Mouse (Mus musculus) embryonic fibroblast, embryonic 13.5 days (primary cell): Measurements from ENCODE around the gene Casz1. TPM values are rescaled to one million over a fixed set of nuclear protein-coding genes. Genes with fewer than 3 reads are reported as not detected.

Experiments used
- H3K27ac ChIP-seq: 2 replicates; pipeline ENCODE4 v1.5.1; 2012; ENCODE audit warnings: low read length, control low read depth, inconsistent platforms; ENCODE audit not compliant: insufficient read depth
- H3K4me1 ChIP-seq: 2 replicates; pipeline ENCODE4 v1.6.1; 2011; ENCODE audit warnings: low read length; ENCODE audit not compliant: control insufficient read depth, insufficient read depth
- H3K4me3 ChIP-seq: 2 replicates; pipeline ENCODE4 v1.5.1; 2011; ENCODE audit warnings: mild to moderate bottlenecking, control low read depth, low read length; ENCODE audit not compliant: insufficient read depth
- CTCF ChIP-seq: IDR thresholded peaks from 2 replicates; pipeline ENCODE4 v1.5.1; 2011; ENCODE audit warnings: mild to moderate bottlenecking, control low read depth, low read length, moderate library complexity, borderline replicate concordance; ENCODE audit not compliant: insufficient read depth
- POLR2A ChIP-seq: IDR thresholded peaks from 2 replicates; pipeline ENCODE4 v1.6.1; 2011; ENCODE audit warnings: low read depth, mild to moderate bottlenecking, control low read depth, low read length, moderate library complexity
- polyA plus RNA-seq: library from polyadenylated mRNA; stranded (reverse); fragments of >200 nt; gene quantifications from 2 replicates; pipeline ENCODE4 v1.2.4, GENCODE M21; 2011; ENCODE audit warnings: low read depth; ENCODE audit not compliant: missing spikeins, insufficient read length

The Casz1 gene
- polyA plus RNA-seq, 1 experiment: not detected

GRCm38 (mm10) chr4:148961081-148961480 lies 156.9 kb downstream of the Casz1 start:
- Histone ChIP-seq H3K4me1 (no peaks in the 10 kb centered on the region; the same call in 1 of the 2 replicates), H3K4me3 (no peak overlapping the region), H3K27ac (no peak overlapping the region)
- no peak for TF ChIP-seq CTCF
- TF ChIP-seq POLR2A: no peak

DNA sequence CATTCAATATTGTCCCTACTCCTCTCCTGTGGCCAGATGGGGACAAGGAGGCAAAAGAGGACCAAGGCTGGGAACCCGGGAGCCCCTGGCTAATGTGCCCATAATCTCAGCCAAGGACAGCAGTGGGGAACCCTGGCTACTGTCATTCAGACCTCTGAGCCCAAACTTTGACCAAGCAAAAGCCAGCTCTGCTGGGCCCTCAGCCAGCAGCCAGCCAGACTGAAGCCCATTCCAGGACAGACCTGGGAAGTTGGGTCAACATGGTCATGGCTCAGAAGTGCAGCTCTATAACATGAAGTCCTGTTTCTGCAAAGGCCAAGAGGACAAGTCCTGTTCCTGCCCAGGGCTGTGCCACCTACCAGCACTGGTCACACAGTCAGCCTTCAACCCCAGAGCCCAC lies 157.9 kb downstream of the Casz1 start:
- TF ChIP-seq CTCF (no peak), POLR2A (no peak)
- H3K4me1 ChIP-seq: no peaks in the 10 kb centered on the region; the same call in 1 of the 2 replicates
- no peak overlapping the region for H3K4me3 ChIP-seq
- H3K27ac ChIP-seq: no peak overlapping the region

DNA sequence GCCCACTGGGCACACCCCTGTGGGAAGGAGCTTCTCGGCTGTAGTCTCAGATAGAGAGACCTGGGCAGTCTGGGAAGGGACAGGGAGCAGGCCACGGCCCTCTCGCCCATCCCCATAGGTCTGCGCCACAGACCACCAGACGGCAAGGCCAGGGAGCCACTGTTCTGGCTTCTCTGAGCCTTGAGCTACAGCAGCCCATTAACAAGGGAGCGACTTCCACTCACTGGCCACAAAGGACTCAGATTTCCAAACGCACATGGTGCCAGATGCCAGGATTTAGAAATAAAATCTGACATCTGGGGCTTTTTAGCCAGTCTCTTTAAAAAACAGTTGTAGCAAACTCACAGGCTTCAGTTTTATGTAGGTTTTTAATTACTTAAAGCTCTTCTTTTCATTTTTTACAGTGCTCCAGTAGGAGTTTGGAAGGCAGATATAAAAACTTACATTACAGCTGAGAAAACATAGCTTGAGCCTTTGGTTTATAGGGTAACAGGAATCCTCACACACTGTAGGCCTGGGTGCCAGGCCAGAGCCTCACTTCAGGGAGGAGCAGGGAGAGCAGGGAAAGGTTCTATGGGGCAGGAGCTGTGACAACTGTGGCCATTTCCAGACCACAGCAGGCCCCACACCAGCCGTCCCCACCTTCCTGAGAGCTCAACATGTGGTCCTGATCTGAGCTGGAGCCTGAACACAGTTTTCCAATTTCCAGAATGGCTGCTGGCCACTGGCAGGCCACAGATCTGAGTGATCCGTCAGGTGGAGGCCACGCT lies 160.5 kb downstream of the Casz1 start:
- no peaks in the 10 kb centered on the region; the same call in 1 of the 2 replicates for H3K4me1 ChIP-seq
- no peak overlapping the region for H3K27ac ChIP-seq
- TF ChIP-seq CTCF: no peak
- TF ChIP-seq POLR2A: no peak
- H3K4me3 ChIP-seq: no peak overlapping the region

GRCm38 (mm10) chr4:148966132-148966531 lies 161.9 kb downstream of the Casz1 start:
- H3K4me1 ChIP-seq: no peaks in the 10 kb centered on the region
- no peak overlapping the region for H3K4me3 ChIP-seq
- TF ChIP-seq POLR2A: no peak
- no peak for TF ChIP-seq CTCF
- H3K27ac ChIP-seq: no peak overlapping the region

DNA sequence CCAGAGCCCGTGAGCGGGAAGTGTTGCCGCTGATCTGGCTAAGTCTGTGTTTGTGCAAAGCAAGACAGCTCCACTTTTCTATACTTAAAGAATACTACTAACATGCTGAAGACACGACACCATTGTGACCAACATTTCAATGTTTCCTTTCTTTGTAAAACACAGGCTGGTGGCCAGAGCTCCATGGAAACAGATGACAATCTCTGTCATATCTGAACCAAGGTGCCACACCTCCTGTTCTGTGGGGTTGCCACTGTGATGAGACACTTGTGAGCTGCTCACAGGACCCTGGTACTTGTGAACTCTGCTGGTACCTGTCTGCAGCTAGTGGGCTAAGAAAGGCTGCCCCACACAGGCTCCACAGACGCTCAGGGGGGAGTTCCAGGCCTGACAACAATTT lies 164.6 kb downstream of the Casz1 start:
- Histone ChIP-seq H3K4me1 (no peaks in the 10 kb centered on the region), H3K4me3 (no peak overlapping the region), H3K27ac (no peak overlapping the region)
- no peak for TF ChIP-seq CTCF
- TF ChIP-seq POLR2A: no peak

DNA sequence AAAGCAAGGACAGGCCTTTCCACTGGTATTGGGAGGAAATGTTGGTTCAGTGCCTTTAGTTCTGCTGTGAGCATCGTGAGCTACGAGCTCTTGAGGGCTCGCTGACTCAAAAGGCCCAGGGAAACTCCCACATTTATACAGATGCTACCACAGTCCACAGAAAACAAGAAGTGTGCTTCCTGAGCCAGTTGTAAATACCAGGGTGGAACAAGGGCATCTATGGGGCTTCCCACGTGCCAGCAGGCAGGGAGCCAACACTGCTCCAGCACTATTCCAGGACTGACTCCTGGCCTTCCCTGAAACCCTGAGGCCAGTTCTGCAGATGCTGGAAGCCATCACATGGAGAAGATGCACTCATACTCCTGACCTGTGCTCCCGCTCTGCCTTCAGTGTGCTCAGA lies 165.4 kb downstream of the Casz1 start:
- H3K4me1 ChIP-seq: no peaks in the 10 kb centered on the region
- no peak overlapping the region for H3K27ac ChIP-seq
- TF ChIP-seq POLR2A (no peak), CTCF (no peak)
- no peak overlapping the region for H3K4me3 ChIP-seq

GRCm38 (mm10) chr4:148970742-148971141 lies 166.5 kb downstream of the Casz1 start:
- H3K4me3 ChIP-seq: no peak overlapping the region
- TF ChIP-seq CTCF (no peak), POLR2A (no peak)
- H3K4me1 ChIP-seq: no peaks in the 10 kb centered on the region
- H3K27ac ChIP-seq: no peak overlapping the region

DNA sequence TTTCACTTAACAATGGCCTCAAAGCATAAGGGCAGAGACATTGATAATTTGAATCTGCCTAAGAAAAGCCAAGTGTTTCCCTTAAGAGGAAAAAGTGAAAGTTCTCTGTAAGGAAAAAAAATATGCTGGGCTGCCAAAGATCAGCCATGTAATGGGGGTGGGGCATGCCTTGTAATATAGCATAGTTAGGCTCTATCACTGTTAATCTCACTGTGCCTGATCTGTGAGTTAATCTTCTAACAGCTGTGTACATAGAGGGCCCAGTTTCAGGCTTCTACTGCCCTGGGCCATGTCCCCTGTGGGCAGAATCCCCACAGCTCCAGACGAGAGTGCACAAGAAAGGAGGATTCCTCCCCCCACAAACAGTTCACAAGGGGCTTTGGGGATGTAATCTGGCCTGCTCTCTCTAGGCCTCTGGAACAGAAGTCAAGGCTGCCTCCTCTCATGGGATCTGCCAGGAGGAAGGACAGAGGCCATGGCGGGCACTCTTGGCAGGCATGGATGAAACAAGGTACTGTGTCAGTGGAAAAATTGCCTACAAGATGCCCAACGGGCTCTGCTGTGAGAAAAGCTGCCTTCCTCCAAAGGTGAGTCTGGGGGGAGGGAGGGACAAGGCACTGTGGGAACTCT lies 167.5 kb downstream of the Casz1 start:
- no peaks in the 10 kb centered on the region for H3K4me1 ChIP-seq
- H3K27ac ChIP-seq: no peak overlapping the region
- TF ChIP-seq CTCF (no peak), POLR2A (no peak)
- H3K4me3 ChIP-seq: no peak overlapping the region

DNA sequence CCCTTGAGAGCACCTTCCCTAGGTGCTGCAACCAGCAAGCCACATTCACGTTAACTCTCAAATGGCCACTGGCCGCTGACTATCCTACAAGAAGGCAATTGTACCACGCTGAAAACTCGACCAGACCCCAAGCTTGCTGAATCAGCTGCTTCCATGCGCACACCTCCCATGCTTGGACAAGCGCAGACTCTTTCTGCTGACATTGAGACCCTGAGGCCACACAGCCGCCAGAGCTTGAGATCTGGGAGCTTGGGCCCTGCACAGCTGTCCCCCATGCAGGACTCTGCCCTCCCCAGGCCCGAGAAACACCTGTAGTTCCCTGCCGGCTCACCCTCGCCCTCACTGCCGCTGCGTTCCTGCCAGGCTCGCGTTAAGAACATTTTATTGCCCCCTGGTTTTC lies 168.5 kb downstream of the Casz1 start:
- TF ChIP-seq CTCF: no peak
- TF ChIP-seq POLR2A: no peak
- no peaks in the 10 kb centered on the region for H3K4me1 ChIP-seq
- H3K4me3 ChIP-seq: no peak overlapping the region
- no peak overlapping the region for H3K27ac ChIP-seq

- TF ChIP-seq CTCF (no peak), POLR2A (no peak)
- H3K4me1 ChIP-seq: no peaks in the 10 kb centered on the region
- no peak overlapping the region for H3K4me3 ChIP-seq
- H3K27ac ChIP-seq: no peak overlapping the region
Observed at GRCm38 (mm10) chr4:148973387-148973786, 169.2 kb downstream of the Casz1 start.
